Mouse (Mus musculus) ES-E14 (cell line): ENCODE results near the gene Nup188. TPM values are rescaled to one million over a fixed set of nuclear protein-coding genes. Genes with fewer than 3 reads are reported as not detected.

Experiments used
- DNase-seq: peaks from one replicate; pipeline ENCODE4 v3.0.0-alpha.2; 2013; ENCODE audit warnings: low read depth, low spot score
- H3K27ac ChIP-seq: 2 replicates; pipeline ENCODE4 v1.5.1; 2012; ENCODE audit warnings: low read depth, mild to moderate bottlenecking, low read length, moderate library complexity, mixed read lengths; ENCODE audit not compliant: poor library complexity, insufficient read depth, severe bottlenecking
- H3K36me3 ChIP-seq: 2 replicates; pipeline ENCODE4 v1.6.1; 2012; ENCODE audit warnings: mild to moderate bottlenecking, low read length, moderate library complexity, mixed read lengths; ENCODE audit not compliant: control insufficient read depth, poor library complexity, insufficient read depth, severe bottlenecking
- H3K4me1 ChIP-seq, 2 experiments: fragments of 150-350 bp in 1 of 2; sonication (generic) in 1 of 2; 2 replicates each; pipeline ENCODE4 v1.6.1; 2012; ENCODE audit warnings: low read length in 2 of 2, mild to moderate bottlenecking in 1 of 2, mixed read lengths in 1 of 2; ENCODE audit not compliant: control insufficient read depth in 2 of 2, insufficient read depth in 2 of 2, poor library complexity in 1 of 2
- H3K4me3 ChIP-seq, 2 experiments: fragments of 150-350 bp in 1 of 2; sonication (generic) in 1 of 2; 2 replicates each; pipeline ENCODE4 v1.5.1; 2012; ENCODE audit warnings: low read length in 2 of 2, low read depth in 1 of 2, mild to moderate bottlenecking in 1 of 2, mixed read lengths in 1 of 2; ENCODE audit not compliant: insufficient read depth in 1 of 2, poor library complexity in 1 of 2, severe bottlenecking in 1 of 2
- H3K9ac ChIP-seq: 2 replicates; pipeline ENCODE4 v1.6.1; 2012; ENCODE audit warnings: low read depth, mild to moderate bottlenecking, low read length, mixed read lengths; ENCODE audit not compliant: poor library complexity, insufficient read depth, severe bottlenecking
- H3K9me3 ChIP-seq: fragments of 150-350 bp; sonication (generic); 2 replicates; pipeline ENCODE4 v1.6.1; 2012; ENCODE audit warnings: low read depth, mild to moderate bottlenecking, low read length; ENCODE audit not compliant: control insufficient read depth, insufficient read depth
- CHD2 ChIP-seq: IDR thresholded peaks from 2 replicates; pipeline ENCODE4 v1.6.1; 2014; ENCODE audit warnings: mild to moderate bottlenecking, low read depth, low read length, inconsistent platforms
- HCFC1 ChIP-seq: IDR thresholded peaks from 2 replicates; pipeline ENCODE4 v1.6.1; 2012; ENCODE audit warnings: low read length, inconsistent platforms, borderline replicate concordance; ENCODE audit not compliant: insufficient read depth
- MAFK ChIP-seq: IDR thresholded peaks from 2 replicates; pipeline ENCODE4 v1.6.1; 2014; ENCODE audit warnings: mild to moderate bottlenecking, low read depth, low read length, inconsistent platforms; ENCODE audit not compliant: insufficient read depth
- ZC3H11A ChIP-seq: IDR thresholded peaks from 2 replicates; pipeline ENCODE4 v1.6.1; 2012; ENCODE audit warnings: low read depth, mild to moderate bottlenecking, inconsistent platforms, low read length, borderline replicate concordance
- ZNF384 ChIP-seq: IDR thresholded peaks from 2 replicates; pipeline ENCODE4 v1.6.1; 2012; ENCODE audit warnings: low read depth, low read length, inconsistent platforms
- in situ Hi-C, 2 experiments: fragments of 600-800 bp; cut with MboI; formaldehyde crosslinking; loops; one replicate each; pipeline ENCODE4 v1.15.1; 2025; ENCODE audit warnings: low sequenced_read_pairs in 2 of 2, inconsistent platforms in 1 of 2; ENCODE audit not compliant: unreplicated experiment in 2 of 2
- total RNA-seq: library from RNA; depleted of rRNA; stranded (reverse); fragments of 300-350 nt; gene quantifications from 2 replicates; pipeline ENCODE4 v1.2.3, GENCODE M21; 2012; rRNA removed

Gene Nup188
- total RNA-seq, 1 experiment: 84.5 TPM

GRCm38 (mm10) chr2:30392577-30393369, 106.6 kb downstream of the Nup188 start:
- in situ Hi-C loops: no loop called here
- Histone ChIP-seq H3K27ac (no peak overlapping the region), H3K9ac (peak overlapping the region; percentile 81)

GRCm38 (mm10) chr2:30393370-30393656, 107.1 kb downstream of the Nup188 start:
- H3K4me3 ChIP-seq: peak overlapping the region; percentile 86 to 89
- peaks cover 12% of the 10 kb centered on the region for H3K36me3 ChIP-seq
- no peak overlapping the region for H3K27ac ChIP-seq
- TF ChIP-seq ZNF384 (no peak), CHD2 (no peak), ZC3H11A (no peak), MAFK (no peak), HCFC1 (no peak)
- no peaks in the 10 kb centered on the region for H3K9me3 ChIP-seq
- no peak for DNase-seq
- H3K9ac ChIP-seq: no peak overlapping the region
- in situ Hi-C loops: no loop called here
- H3K4me1 ChIP-seq: peaks cover 3 to 15% of the 10 kb centered on the region in 2 experiments; a peak in 1 of 4 replicates

More at GRCm38 (mm10) chr2:30392577-30393369, 106.6 kb downstream of the Nup188 start:
- peak overlapping the region; percentile 86 to 89 for H3K4me3 ChIP-seq
- DNase-seq: peak; percentile 66
- TF ChIP-seq CHD2: no peak
- no peak for TF ChIP-seq ZNF384
- no peak for TF ChIP-seq MAFK
- no peak for TF ChIP-seq ZC3H11A
- no peak for TF ChIP-seq HCFC1
- peaks cover 9% of the 10 kb centered on the region; the same call in 1 of the 2 replicates for H3K36me3 ChIP-seq
- peaks cover 3 to 12% of the 10 kb centered on the region in 2 experiments; a peak in 1 of 4 replicates for H3K4me1 ChIP-seq
- H3K9me3 ChIP-seq: no peaks in the 10 kb centered on the region

Other genes starting within 250 kb of the Nup188 start
- gene Wdr34, start 237.5 kb upstream of the Nup188 start, total RNA-seq: 22.6 and 35.2 TPM in 2 replicates
- gene Set, start 229.0 kb upstream of the Nup188 start, total RNA-seq: 695 and 901 TPM in 2 replicates
- gene Pkn3, start 208.7 kb upstream of the Nup188 start, total RNA-seq: 19.1 and 24.3 TPM in 2 replicates
- 133 and 202 TPM in 2 replicates for gene Zdhhc12, start 192.7 kb upstream of the Nup188 start, total RNA-seq
- 11.4 and 16.2 TPM in 2 replicates for gene Zer1, start 161.8 kb upstream of the Nup188 start, total RNA-seq
- 62.4 and 65.9 TPM in 2 replicates for gene Tbc1d13, start 152.7 kb upstream of the Nup188 start, total RNA-seq
- 18.9 and 19.0 TPM in 2 replicates for gene Endog, start 114.9 kb upstream of the Nup188 start, total RNA-seq
- gene Spout1, start 107.9 kb upstream of the Nup188 start, total RNA-seq: 46.5 and 66.9 TPM in 2 replicates
- gene Kyat1, start 80.5 kb upstream of the Nup188 start, total RNA-seq: 5.2 and 7.7 TPM in 2 replicates
- gene Lrrc8a, start 48.7 kb upstream of the Nup188 start, total RNA-seq: 26.6 and 35.1 TPM in 2 replicates
- gene Gm28035, start 45.8 kb upstream of the Nup188 start, total RNA-seq: 0.76 and 1.4 TPM in 2 replicates
- 2.7 and 5.5 TPM in 2 replicates for gene Phyhd1, start 20.2 kb upstream of the Nup188 start, total RNA-seq
- not detected in 2 replicates for gene Gm28038, start 5.4 kb upstream of the Nup188 start, total RNA-seq
- 25.2 and 31.6 TPM in 2 replicates for gene Dolk, start 63 bp upstream of the Nup188 start, total RNA-seq
- 64.8 and 90.3 TPM in 2 replicates for gene Sh3glb2, start 72.9 kb downstream of the Nup188 start, total RNA-seq
- gene Miga2, start 77.8 kb downstream of the Nup188 start, total RNA-seq: 46.0 and 57.4 TPM in 2 replicates
- gene Dolpp1, start 105.9 kb downstream of the Nup188 start, total RNA-seq: 55.6 and 87.0 TPM in 2 replicates
- gene Crat, start 129.4 kb downstream of the Nup188 start, total RNA-seq: 5.3 and 5.8 TPM in 2 replicates
- gene Ptpa, start 129.6 kb downstream of the Nup188 start, total RNA-seq: 97.9 and 103 TPM in 2 replicates
- gene Ier5l, start 187.8 kb downstream of the Nup188 start, total RNA-seq: 13.3 and 17.7 TPM in 2 replicates